Mouse (Mus musculus) NIH3T3 (cell line): ENCODE data around the gene Gm14412.
"Not testable (repeated sequence)": the region's sequence is repeated elsewhere in the genome, so short reads cannot be mapped to it uniquely, and the experiment has no call there.

Experiments
- DNase-seq: peaks from one replicate; pipeline ENCODE4 v3.0.0-alpha.2; 2012; ENCODE audit warnings: low read depth

Gene Gm14412

DNA sequence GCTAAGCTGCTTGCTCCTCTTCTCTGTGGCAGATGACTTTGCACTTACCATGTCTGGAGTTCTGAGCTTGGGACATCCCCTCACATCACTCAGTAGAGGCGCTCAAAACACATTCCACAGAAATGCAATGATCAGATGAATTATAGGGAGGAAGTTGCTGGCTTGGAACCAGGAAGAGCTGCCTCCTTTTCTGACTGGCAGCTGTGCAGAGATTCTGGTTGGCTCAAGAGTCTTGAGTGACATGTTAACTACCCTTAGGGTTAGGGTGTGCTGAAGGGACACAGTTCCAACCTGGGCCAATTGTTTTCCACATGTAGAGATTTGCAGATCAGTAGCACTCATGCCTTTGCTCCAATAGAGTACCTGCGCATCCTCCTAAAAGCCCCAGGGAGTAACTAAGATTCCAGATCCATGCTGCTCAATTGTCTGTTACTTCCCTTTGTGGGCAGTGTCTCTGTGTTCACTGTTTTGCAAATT lies at the start of gene Gm14412:
Gm14412 (minus strand) TSS at position 51 of the 477 bp plus-strand sequence.
- DNase-seq: not testable (repeated sequence)

DNA sequence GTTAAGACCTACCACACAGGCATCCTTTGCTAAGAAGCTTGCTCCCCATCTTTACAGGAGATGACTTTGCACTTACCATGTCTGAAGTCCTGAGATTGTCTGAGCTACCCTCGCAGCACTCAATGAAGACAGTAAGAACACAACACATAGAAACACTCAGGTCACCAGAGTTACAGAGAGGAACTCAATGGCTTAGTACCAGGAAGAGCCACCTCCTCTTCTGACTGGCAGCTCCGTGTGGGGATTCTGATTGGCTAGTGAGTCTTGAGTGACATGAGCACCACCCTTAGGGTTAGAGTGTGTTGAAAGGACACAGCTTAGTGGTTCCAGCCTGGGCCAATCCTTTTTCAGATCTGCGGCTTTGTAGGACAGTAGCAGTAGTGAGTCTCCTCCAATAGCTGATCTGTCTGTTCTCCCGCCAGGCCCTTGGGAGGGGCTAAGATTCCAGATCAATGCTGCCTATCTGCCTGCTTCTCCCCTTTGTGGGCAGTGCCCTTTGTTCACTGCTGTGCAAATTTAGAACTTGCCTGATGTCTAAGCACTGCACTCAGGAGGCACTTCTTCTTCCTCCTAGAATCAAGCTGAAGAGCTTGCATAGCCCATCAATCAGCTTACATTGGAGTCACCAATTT lies 5.7 kb upstream of the Gm14412 start:
- DNase-seq: peak; percentile 44

DNA sequence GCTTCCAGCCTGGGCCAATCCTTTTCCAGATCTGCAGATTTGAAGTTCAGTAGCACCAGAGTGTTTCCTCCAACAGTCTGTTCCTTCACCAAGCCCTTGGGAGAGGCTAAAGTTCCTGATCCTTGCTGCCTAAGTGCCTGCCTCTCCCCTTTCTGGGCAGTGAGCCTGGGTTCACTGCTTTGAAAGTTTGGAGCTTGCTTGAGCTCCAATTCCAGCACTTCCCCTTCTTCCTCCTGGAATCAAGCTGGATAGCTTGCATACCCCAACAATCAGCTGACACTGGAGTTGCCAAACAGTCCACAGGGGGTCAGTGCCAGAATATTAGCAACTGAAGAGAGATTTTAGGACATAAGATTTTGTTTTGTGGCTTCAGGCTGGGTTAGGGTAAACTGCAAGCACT lies 2.7 kb downstream of the Gm14412 start:
- peak; percentile 23 for DNase-seq

DNA sequence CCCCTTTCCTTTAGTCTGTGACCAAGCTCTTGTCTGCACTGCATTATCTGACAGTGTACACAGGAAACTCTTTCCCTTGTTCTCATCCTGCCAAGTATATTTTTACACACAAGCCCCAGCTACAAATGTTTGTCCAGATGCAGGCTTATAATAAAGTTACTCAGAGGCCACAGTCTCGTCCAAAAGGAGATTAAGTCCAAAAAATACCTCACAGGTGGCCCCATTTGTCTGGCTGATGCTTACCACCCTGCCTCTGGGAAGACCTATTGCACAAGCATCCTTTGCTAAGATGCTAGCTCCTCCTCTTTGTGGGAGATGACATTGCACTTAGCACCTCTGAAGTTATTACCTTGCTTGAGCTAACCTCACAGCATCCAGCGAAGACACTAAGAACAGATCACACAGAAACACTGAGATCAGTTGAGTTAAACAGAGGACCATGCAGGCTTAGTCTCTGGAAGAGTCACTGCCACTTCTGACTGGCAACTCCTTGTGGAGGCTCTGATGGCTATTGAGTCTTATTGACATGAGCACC lies 3.3 kb downstream of the Gm14412 start:
- not testable (repeated sequence) for DNase-seq

DNA sequence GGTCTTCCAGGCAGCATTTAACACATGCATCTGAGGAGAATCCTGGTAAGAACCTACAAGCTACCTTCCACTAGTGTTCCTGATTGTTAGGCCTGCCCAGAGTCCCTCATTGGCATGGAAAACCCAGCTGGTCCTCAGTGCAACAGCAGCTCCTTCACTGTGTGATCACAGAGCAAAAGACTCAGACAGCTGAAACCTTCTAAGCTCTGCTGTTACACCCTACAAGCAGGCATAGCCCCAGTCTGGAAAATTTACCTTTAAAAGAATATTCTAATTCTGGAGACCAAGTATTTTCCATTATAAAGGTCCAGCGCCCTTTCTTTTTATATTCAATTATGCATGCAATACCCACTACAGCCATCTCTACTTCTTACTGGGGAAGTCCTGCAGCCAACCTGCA lies 5.1 kb downstream of the Gm14412 start:
- DNase-seq: no peak

DNA sequence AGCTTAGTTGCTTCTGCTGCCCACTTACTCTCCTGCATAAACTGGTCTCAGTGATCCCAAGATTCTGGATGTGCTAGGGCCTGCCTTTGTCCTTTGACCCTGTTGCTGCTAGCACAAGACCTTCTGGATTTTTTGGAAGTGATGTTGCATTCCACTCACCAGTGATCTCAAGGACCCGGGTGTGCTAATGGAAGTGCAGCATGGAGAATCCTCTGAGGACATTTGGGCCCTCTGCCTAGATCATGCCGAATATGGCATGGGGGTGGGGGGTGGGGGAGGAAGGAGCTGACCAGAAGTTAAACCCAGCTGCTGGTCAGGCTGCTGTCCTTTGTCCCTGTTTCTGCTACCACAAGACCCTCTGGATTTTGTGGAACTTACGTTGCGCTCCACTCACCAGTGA lies 14.5 kb downstream of the Gm14412 start:
- DNase-seq: not testable (repeated sequence)

DNA sequence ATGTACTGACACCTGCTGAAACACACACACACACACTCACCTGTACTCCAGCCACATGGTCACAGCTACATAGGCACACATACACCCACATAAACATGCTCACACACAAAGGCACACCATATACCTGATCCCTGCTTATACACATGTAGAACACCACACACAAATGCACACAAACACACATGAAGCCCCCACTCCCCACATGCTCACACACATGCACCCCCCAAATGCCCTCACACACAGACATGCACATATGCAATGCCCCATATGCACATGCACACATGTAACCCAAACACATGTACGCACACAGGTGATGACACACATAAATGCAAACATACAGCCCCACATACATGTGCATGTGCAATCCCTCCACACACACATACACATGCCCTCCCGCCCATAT lies 19.1 kb downstream of the Gm14412 start:
- not testable (repeated sequence) for DNase-seq

DNA sequence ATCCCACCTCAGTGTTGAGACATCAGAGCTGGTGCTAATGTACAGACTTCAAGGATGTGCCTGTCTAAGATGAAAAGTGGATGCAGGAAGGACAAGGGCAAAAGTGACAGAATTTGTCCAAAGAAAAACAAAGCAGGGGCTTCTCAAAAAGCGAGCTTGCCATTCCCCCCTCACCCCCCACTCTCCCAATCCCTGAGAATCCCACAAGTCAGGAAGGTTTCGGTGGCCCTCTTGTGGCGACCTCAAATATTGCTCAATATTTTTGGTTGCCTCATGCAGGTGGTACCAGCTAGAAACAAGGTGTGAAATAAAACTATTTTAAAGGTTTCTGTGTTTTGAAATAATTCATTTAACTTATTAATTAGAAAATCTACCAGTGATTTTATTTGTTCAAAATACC lies 40.4 kb downstream of the Gm14412 start:
- DNase-seq: not testable (repeated sequence)

DNA sequence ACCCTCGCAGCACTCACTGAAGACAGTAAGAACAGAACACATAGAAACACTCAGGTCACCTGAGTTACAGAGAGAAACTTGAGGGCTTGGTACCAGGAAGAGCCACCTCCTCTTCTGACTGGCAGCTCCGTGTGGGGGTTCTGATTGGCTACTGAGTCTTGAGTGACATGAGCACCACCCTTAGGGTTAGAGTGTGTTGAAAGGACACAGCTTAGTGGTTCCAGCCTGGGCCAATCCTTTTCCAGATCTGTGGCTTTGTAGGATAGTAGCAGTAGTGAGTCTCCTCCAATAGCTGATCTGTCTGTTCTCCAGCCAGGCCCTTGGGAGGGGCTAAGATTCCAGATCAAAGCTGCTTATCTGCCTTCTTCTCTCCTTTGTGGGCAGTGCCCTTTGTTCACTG lies 46.4 kb downstream of the Gm14412 start:
- DNase-seq: peak; percentile 1

DNA sequence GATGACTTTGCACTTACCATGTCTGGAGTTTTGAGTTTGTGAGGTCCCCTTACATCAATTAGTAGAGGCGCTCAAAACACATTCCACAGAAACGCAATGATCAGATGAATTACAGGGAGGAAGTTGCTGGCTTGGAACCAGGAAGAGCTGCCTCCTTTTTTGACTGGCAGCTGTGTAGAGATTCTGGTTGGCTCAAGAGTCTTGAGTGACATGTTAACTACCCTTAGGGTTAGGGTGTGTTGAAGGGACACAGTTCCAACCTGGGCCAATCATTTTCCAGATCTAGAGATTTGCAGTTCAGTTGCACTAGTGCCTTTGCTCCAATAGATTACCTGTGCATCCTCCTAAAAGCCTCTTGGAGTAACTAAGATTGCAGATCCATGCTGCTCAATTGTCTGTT lies 51.9 kb downstream of the Gm14412 start:
- peak; percentile 3 for DNase-seq

DNA sequence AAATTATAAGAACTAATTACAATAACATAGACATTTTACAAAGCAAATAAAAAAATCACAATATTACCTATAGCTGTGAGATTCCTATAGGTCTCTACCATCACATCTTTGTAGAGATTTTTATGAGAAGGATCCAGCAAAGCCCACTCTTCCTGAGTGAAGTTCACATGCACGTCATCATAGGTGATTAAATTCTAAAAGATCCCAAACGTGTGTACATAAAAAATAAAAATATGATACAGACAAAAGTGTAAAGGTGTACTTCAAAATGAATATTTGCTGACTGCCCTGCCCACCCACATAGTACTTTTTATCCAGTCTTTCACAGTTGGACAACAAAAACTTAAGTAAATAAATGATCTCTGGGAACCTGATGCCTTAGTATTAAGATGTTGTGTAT lies 57.2 kb downstream of the Gm14412 start, which contains the start of gene Gm14409:
Gm14409 (minus strand) TSS at position 101 of the 400 bp plus-strand sequence.
- DNase-seq: not testable (repeated sequence)
